Mouse (Mus musculus): ENCODE measurements around the gene Cacna1e.

DNA sequence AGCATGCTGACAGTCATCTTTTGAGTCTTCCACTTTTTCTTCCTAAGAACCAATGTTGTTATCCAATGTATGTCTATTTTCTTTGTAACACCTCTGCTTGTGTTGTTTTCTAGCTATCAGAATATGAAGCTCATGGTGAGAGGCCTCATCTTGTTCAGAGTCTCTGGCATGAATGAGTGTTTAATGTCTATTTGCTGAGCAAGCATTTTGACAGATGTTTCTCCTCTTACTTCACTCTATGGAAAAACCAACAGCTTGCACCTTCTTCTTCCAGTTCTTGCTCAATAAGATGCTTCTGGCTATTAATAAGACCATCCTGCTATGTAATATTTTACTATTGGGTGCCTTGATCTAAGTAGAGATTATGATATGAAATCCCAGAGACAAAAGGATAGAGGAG is 346.9 kb downstream of the Cacna1e start:
- no peak for TF ChIP-seq CTCF (IDR thresholded peaks at IDR 0.05 in 2 of 3, conservative IDR thresholded peaks at IDR 0.05 in 1 of 3; ENCODE audit: control insufficient read depth in 1 of 3, insufficient read depth in 1 of 3, low read depth in 2 of 3, low read length in 3 of 3, poor library complexity in 1 of 3, severe bottlenecking in 1 of 3)
- no peak for TF ChIP-seq ELF1 (IDR thresholded peaks at IDR 0.05; ENCODE audit: low read depth, low read length)
- no peak for TF ChIP-seq NELFE (IDR thresholded peaks at IDR 0.05; ENCODE audit: low read depth, low read length)
- TF ChIP-seq USF1 (IDR thresholded peaks at IDR 0.05; ENCODE audit: low read depth, low read length), result no peak
- TF ChIP-seq TBP (IDR thresholded peaks at IDR 0.05; ENCODE audit: low read depth, low read length), result no peak
